In the genomic region with DNA sequence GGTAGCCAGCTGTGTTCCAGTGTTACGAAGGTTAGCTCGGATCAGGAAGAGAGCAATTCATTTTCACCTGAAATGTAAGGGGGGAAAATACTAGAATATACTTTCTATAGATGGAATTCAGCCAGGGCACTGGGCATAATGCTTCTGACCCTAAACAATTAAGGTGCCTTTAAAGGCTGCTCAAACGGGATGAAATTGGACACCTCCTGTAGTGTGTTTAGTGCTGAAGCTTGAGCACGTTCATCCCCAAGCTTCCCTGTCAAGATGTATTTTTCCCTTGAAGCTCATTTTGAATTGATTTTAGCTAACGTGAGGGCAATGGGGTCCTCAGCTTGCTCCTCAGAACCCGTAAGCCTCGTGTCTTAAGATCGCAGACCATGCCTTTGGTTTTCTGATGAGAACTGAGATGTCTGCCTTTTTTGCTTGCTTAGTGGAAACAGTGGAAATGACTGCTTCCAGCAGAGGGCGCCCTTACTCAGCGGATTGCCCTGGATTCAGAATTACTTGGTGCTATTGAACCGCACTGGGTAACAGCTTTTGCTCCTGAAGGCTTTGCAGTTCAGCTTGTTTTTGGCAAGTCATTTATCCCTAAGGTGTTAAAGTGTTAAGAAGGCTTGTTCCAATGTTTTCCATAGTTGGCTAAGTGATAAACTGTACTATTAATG, we compare ENCODE assay signal across 8 mouse cellular contexts.
DNase-seq lines count a peak whose midpoint lies in the region; ATAC-seq and TF ChIP-seq lines count a peak whose summit lies in the region.

No protein-coding gene starts in this region.

- H3K9ac ChIP-seq in embryonic facial prominence, embryonic 12.5 days = no peak overlapping the region
- H3K9ac ChIP-seq in heart, embryonic 11.5 days (ENCODE audit: low read depth, low read length) = no peak overlapping the region
- H3K9ac ChIP-seq in liver, postnatal 0 days (replicated peaks) = no peak overlapping the region

- 0 out of 2 replicates have a peak, but pooled peaks have one; percentile 28 for ATAC-seq in embryonic facial prominence, embryonic 12.5 days (ENCODE audit: insufficient number of reproducible peaks, insufficient read depth, low FRiP score, low TSS enrichment)
- 0 out of 2 replicates have a peak, but pooled peaks have one; percentile 35 for ATAC-seq in heart, embryonic 11.5 days (replicated peaks; ENCODE audit: insufficient number of reproducible peaks, low FRiP score, low TSS enrichment)
- no peak for ATAC-seq in liver, postnatal 0 days
- ATAC-seq in neutrophil, adult 5-6 weeks (ENCODE audit: extremely low read depth, insufficient number of reproducible peaks, low FRiP score, poor library complexity, severe bottlenecking) = 0 out of 2 replicates have a peak, but pooled peaks have one; percentile 36

- H3K36me3 ChIP-seq in embryonic facial prominence, embryonic 12.5 days = no peaks in the 10 kb centered on the region
- H3K36me3 ChIP-seq in heart, embryonic 11.5 days (ENCODE audit: control insufficient read depth, insufficient read depth, low read length) = no peaks in the 10 kb centered on the region
- H3K36me3 ChIP-seq in liver, postnatal 0 days (replicated peaks; ENCODE audit: insufficient read depth, low read length) = no peaks in the 10 kb centered on the region

- TF ChIP-seq EP300 in liver, postnatal 0 days (IDR thresholded peaks at IDR 0.05; ENCODE audit: low read depth) = no peak

- peak; percentile 49 for DNase-seq in A20 (ENCODE audit: low read depth, low spot score)
- peak; percentile 70 for DNase-seq in adrenal gland, postnatal 25 days
- DNase-seq in kidney, postnatal 36 days = peak; percentile 41 to 85
- peak; percentile 77 for DNase-seq in liver, postnatal 0 days
- DNase-seq in thymus, postnatal 14 days = peak; percentile 25

- H3K9me3 ChIP-seq in embryonic facial prominence, embryonic 12.5 days = no peaks in the 10 kb centered on the region
- no peaks in the 10 kb centered on the region for H3K9me3 ChIP-seq in heart, embryonic 11.5 days (replicated peaks; ENCODE audit: control insufficient read depth, low read length)
- H3K9me3 ChIP-seq in liver, postnatal 0 days (ENCODE audit: low read length) = no peaks in the 10 kb centered on the region

- peak; percentile 84 for TF ChIP-seq CTCF in liver, postnatal 0 days (IDR thresholded peaks at IDR 0.05; ENCODE audit: low read depth)

- 18% methylated on average over 11 of the region's 11 CpGs for WGBS in embryonic facial prominence, embryonic 12.5 days
- WGBS in heart, embryonic 11.5 days (ENCODE audit: insufficient replicate concordance) = 24% methylated on average over 11 of the region's 11 CpGs
- 24% methylated on average over 11 of the region's 11 CpGs for WGBS in liver, postnatal 0 days (ENCODE audit: insufficient replicate concordance)

- no peak overlapping the region for H3K4me3 ChIP-seq in embryonic facial prominence, embryonic 12.5 days
- no peak overlapping the region for H3K4me3 ChIP-seq in heart, embryonic 11.5 days (ENCODE audit: low read depth, low read length)
- H3K4me3 ChIP-seq in liver, postnatal 0 days (ENCODE audit: low read depth, low read length) = no peak overlapping the region

- H3K27ac ChIP-seq in embryonic facial prominence, embryonic 12.5 days = no peak overlapping the region
- no peak overlapping the region for H3K27ac ChIP-seq in heart, embryonic 11.5 days (ENCODE audit: low read depth, low read length)
- H3K27ac ChIP-seq in liver, postnatal 0 days (ENCODE audit: low read depth) = no peak overlapping the region

- 0 out of 2 replicates have a peak, but pooled peaks cover 5% of the 10 kb centered on the region for H3K4me1 ChIP-seq in embryonic facial prominence, embryonic 12.5 days
- H3K4me1 ChIP-seq in heart, embryonic 11.5 days (ENCODE audit: control insufficient read depth, insufficient read depth, low read length) = no peaks in the 10 kb centered on the region
- no peaks in the 10 kb centered on the region for H3K4me1 ChIP-seq in liver, postnatal 0 days (ENCODE audit: insufficient read depth)

- H3K4me2 ChIP-seq in embryonic facial prominence, embryonic 12.5 days (replicated peaks) = peak overlapping the region; percentile 35; the same call in 1 of the 2 replicates
- H3K4me2 ChIP-seq in heart, embryonic 11.5 days = no peak overlapping the region; the same call in 1 of the 2 replicates
- no peak overlapping the region for H3K4me2 ChIP-seq in liver, postnatal 0 days (ENCODE audit: low read depth, low read length)

- no peaks in the 10 kb centered on the region for H3K27me3 ChIP-seq in embryonic facial prominence, embryonic 12.5 days
- H3K27me3 ChIP-seq in heart, embryonic 11.5 days (ENCODE audit: control insufficient read depth, insufficient read depth, low read length) = no peaks in the 10 kb centered on the region
- no peaks in the 10 kb centered on the region for H3K27me3 ChIP-seq in liver, postnatal 0 days (ENCODE audit: insufficient read depth, low read length)

Comparison
In these comparisons a context has a peak if more than half of its experiments do, and no peak if none do; other contexts are left out.
1. DNase-seq: peak in every context shown above with its lines; median percentile 77 in liver, postnatal 0 days; 70 in adrenal gland, postnatal 25 days; 63 in kidney, postnatal 36 days; 49 in A20; 25 in thymus, postnatal 14 days.